Mouse (Mus musculus): ENCODE measurements around the gene F2rl3.

GRCm38 (mm10) chr8:72766777-72767176 is 5.1 kb downstream of the F2rl3 start:
- TF ChIP-seq CTCF (conservative IDR thresholded peaks at IDR 0.05; ENCODE audit: low read length) (no peak), NANOG (IDR thresholded peaks at IDR 0.05; ENCODE audit: borderline replicate concordance, low read length) (no peak), POU5F1 (IDR thresholded peaks at IDR 0.05; ENCODE audit: borderline replicate concordance, low read length) (no peak)
